Mouse (Mus musculus) heart, postnatal 0 days (tissue): ENCODE data around the gene Gm5965.

Experiments used
- CTCF ChIP-seq: IDR thresholded peaks from 2 replicates; pipeline ENCODE4 v1.5.1; 2016; ENCODE audit warnings: antibody characterized with exemption, control low read depth, low read depth
- EP300 ChIP-seq: IDR thresholded peaks from 2 replicates; pipeline ENCODE4 v1.6.1; 2016; ENCODE audit warnings: antibody characterized with exemption, low read depth

GRCm38 (mm10) chr16:88826095-88826652 is 48.5 kb downstream of the Gm5965 start, which contains the start of gene Krtap14:
- TF ChIP-seq CTCF (no peak), EP300 (no peak)
